Mouse (Mus musculus): ENCODE measurements around the gene Tmem108. TPM values are rescaled to one million over a fixed set of nuclear protein-coding genes. Genes with fewer than 3 reads are reported as not detected.

Gene Tmem108
- total RNA-seq, 2 experiments from 2014 or later = 2.9 TPM; not detected in 1

DNA sequence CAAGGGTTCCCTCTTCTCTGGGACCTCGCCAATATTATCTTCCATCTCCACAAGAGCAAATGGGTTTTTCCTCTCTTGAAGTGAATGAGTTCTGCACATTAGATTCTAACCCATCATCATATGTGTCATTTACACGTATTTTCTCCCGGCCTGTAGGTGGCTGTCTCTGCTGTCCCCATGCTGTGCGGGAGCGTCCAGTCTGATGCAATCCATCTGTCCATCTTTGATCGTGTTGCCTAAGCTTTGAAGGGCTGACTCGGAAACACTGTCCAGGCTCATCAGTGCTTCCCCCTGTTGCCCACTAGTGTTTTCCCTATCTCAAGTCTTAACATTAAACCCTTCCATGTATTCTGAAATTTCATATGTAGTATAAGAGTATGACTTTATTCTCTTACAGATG is 36.1 kb downstream of the Tmem108 start:
- ATAC-seq (replicated peaks; ENCODE audit: low FRiP score, poor library complexity, severe bottlenecking) = no peak

DNA sequence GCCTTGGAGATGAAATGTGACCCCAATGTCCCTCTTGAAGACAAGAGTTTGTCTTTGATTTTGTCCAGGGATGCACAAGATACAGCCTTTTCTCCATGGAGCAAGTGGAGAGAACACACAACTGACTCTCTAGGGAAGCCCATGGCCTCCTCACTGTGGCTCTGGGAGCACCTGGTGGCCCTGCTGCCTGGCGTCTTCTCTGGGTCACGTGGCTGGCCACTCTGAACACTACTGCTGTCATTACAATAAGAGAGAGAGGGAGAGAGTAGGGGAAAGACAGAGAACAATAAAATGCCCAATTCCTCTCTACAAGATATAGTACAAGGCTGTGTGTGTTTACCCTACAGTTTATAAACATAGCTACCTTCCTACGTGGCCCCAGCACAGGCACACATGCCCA is 40.2 kb downstream of the Tmem108 start:
- ATAC-seq (replicated peaks; ENCODE audit: low FRiP score, poor library complexity, severe bottlenecking) = no peak

DNA sequence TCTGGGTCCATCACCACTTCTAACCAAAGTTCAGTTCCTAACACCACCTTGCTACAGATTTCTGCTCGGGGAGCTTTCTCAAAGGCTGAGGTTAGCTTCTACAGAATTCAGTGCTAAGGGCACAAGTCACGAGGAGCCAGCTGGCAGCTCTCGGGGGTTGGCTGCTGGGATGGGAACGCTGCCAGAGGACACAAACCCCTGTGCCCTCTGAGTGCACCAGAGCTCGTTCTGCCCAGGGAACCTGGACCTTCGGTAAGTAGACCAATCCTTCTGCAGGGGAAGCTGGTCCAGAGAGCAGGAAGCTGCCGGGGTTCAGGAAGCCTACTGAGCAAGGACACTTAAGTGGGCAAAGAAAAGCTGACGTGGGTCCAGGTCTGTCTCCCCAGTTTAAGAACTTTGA is 40.6 kb downstream of the Tmem108 start:
- ATAC-seq (replicated peaks; ENCODE audit: low FRiP score, poor library complexity, severe bottlenecking) = no peak

DNA sequence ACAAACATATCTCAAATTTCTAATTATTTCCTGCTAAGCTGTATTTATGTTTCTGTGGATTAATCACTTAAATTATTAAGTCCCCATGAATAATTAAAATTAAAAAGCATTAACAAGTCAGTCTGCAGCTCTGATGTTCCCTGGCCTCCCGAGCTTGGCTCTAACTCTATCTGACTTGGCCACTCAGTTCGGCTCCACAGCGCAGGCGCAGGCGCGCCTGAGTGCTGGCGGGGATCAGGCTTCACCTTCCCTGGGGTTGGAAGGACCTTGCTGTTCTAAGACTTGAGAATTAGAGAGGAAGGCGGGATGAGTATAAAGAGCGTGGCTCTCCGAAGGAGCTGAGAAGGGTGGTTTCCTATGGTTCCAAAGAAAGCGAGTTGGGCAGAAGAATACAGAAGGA is 41.6 kb downstream of the Tmem108 start:
- no peak for ATAC-seq (replicated peaks; ENCODE audit: low FRiP score, poor library complexity, severe bottlenecking)

DNA sequence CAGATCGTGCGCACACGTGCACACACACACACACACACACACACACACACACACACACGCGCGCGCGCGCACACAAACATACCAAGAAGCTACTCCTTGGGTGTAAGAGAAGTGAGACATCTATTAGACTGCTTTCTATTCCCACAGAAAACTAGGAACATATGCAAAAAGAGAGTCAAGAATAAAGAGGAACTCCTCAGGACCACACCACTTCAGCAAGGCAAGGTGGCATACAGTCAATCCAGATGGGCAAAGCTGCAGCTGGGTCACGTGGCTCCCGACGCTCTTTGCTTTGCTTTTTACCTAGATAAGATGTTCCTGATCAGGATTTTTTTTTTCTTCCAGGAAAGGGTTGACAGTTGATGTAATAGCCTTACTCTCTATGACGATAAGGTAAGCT is 45.6 kb downstream of the Tmem108 start:
- ATAC-seq (replicated peaks; ENCODE audit: low FRiP score, poor library complexity, severe bottlenecking) = no peak

DNA sequence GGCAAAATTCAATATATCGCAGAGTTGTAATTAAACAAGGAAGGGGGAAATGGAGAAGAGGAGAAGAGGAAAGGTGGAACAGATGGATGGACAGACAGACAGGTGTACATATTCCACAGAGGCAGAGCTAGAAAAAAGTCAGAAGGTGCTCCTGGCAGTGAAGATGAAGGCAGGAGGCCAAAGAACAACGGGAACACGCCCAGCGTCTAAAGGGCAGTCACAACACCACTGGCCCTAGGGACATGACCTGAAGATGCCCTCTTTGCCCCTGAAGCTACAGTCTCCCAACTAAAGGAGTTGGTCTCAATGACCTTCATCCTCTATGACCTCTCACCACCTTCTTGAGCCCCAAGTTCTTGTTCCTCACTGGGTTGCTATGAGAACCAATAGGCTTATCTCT is 46.3 kb downstream of the Tmem108 start:
- no peak for ATAC-seq (replicated peaks; ENCODE audit: low FRiP score, poor library complexity, severe bottlenecking)

DNA sequence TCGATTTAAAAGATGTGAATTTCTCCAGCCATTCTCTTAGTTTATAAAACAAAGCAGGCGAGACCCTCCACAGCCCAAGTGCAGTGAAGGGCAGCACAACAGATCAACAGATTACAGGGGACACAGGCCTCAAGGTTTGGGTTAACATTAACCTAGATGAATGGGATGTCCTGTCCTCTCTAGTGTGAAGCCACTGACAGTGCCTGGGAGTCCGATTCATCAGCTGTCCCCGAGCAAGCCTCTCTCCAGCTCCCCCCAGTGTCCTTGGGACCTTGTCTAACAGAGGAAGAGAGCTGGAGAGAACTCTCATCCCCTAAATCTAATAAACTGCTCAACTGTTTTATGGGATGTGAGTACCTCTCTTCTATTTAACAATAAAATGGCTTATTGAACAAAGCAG is 48.4 kb downstream of the Tmem108 start:
- no peak for ATAC-seq (replicated peaks; ENCODE audit: low FRiP score, poor library complexity, severe bottlenecking)

DNA sequence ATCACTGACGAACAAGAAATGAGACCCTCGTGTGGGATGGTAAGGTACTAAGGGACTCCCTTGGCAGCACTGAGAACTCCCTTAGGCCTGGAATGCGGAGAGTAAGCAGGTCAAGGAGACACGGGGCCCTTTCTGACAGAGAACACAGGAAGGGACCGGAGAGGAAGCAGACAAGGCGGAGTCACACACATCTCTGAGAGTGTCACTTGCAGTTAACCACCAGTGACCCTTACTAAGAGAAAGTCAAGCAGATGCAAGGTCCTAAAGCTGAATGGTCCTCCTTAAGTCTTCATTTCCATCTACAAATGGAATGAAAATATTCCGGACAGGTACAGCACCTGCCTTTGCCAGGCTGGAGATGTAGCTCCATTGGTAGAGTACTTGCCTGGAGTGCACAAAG is 48.9 kb downstream of the Tmem108 start:
- no peak for ATAC-seq (replicated peaks; ENCODE audit: low FRiP score, poor library complexity, severe bottlenecking)

DNA sequence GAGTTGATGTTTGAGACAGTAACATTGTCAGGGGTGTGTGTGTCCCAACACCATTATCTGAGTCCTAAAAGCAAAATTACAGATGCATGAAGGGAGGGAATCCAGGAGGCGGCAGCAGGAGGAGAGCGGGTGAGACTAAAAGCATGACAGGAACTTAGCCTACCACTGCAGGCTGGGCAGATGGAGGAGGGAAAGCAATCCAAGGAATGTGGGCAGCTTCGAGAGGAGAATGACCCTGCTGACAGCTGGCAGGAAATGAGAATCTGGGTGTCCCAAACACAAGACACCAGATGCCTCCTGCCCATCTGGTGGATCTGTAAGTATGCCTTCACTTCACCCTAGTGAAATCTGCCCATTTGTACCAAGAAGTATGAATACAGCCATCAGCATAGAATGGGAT is 51.9 kb downstream of the Tmem108 start:
- no peak for ATAC-seq (replicated peaks; ENCODE audit: low FRiP score, poor library complexity, severe bottlenecking)

DNA sequence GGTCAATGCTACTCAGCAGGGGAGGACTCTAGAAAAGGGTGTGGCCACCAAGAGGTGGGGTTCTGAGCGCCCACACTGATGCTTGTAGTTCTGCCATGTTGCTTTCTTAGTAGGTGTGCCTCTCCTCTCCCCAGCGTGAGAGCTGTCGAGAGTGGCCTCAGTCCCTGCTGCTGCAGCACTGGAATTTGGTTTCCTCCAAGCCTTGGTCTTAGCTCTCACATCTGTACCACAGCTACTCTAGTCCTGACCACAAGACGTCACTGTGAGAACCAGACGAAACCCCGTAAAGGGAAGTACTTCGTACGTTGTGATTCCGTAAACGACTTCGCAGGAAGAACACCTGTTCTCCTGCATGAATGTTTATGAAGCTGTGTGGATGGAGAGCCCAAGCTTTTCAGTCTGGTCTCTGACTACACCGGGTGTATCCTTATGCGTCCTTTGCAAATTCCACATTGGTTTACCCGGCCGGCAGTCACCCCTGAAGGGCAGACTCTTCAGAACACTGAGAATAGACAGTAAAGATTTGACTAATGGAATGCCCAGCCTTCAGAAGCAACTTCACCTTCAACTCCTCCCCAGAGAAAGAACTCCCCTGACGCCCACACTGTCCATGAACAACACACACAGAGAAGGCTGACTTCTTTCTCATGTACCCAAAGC is 53.0 kb downstream of the Tmem108 start:
- no peak for ATAC-seq (replicated peaks; ENCODE audit: low FRiP score, poor library complexity, severe bottlenecking)

DNA sequence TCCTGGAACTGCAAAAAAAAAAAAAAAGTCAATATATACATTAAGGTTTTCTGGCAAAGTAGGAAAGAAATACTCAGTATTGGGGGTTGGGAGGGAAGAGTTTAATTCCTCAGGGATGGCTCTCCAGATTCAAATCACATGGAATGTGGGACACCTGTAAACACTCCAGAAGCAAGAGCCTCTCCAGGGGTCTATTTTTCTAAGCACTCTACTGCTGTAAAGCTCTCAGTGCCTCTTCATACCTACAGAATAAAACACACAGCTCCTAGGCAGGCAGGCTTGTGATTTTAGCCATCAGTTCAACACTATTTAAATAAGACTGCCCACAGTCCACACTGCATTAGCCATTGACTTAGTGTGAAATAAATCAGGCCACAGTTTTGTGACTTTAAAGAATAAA is 53.8 kb downstream of the Tmem108 start:
- no peak for ATAC-seq (replicated peaks; ENCODE audit: low FRiP score, poor library complexity, severe bottlenecking)

DNA sequence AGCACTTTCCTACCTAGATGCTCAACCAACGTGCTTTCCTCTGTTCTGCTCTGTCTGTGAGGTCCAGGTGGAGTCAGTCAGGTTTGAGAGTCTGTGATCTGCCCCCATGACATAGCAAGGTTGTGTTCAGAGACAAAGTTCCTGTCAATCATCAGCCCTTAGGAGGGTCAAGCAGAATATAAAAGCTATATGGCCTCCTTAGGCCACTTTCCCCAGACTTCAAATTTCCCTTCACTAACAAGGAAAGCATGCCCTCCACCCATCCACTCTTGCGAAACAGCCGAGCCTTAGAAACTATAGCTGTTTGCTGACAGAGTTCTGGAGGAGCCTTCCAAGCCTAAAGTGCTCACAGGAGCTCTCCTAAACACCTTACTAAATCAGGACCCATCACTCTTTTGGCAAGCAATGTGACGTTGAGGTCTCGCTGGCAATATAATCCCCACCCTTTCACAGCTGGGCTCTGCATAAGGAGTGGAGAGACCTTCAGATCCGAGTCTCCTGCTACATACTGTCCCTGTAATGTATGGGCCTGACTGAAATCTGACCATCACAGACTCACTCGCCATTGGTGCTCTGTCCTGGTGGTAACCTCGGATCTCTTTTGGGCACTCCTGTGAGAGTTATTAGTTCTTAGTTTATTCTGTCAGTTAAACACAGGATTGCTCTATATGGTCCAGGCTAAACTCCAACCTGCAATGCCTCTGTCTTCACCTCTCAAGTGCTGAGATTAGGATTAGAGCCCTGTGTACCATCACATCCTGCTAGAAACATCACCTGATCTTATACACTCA is 54.4 kb downstream of the Tmem108 start:
- ATAC-seq (replicated peaks; ENCODE audit: low FRiP score, poor library complexity, severe bottlenecking) = no peak

DNA sequence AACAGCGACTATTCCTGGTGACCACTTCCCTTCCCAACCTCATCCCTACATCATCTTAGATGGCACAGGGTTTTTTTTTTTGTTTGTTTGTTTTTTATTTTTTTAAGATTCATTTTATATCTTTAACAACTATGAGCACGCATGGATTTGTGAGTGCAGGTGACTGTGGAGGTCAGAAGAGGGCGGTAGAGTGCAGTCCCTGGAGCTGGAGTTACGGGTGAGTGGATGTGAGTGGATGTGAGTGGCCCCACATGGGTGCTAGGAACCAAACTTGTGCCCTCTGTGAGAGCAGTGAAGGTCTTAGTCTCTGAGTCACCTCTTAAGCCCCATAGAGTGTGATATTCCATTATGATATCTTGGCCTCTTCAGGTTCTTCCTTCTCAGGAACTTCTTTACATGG is 55.9 kb downstream of the Tmem108 start:
- ATAC-seq (replicated peaks; ENCODE audit: low FRiP score, poor library complexity, severe bottlenecking) = no peak

DNA sequence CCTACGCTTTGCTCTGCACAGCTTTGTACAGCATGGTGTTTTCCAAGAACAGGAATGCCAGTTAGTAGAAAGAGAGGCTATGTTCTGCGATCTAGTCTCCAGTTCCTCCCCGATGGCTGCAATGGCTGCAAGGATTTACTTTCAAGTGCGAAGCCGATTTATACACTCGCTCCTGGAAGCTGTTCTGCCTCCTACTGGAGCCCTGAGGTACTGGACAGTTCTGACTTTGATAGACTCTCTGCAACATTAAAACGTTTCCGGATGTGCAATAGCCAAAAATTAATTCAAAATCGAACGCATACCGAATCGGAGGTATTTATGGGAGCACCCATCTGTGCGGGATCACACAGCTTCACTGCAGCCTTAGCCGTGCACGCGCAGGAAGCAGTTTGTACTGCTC is 58.6 kb downstream of the Tmem108 start:
- no peak for ATAC-seq (replicated peaks; ENCODE audit: low FRiP score, poor library complexity, severe bottlenecking)

DNA sequence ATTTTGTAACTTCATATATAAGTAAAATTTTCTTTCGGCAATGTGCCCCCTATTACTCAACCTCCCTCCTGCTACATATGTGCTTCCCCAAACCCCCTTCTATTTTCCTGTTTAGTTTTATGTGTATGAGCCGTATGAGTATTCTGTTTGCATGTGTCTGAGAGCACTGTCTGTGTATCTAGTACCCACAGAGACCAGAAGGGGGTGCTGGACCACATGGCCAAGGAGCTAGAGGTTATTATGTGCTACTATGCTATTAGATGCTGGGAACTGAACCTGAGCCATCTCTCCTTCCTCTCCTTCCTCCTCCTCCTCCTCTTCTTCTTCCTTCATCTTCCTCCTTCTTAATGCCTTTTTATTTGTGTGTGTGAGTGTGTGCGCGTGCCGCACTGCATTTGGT is 59.2 kb downstream of the Tmem108 start:
- no peak for ATAC-seq (replicated peaks; ENCODE audit: low FRiP score, poor library complexity, severe bottlenecking)

DNA sequence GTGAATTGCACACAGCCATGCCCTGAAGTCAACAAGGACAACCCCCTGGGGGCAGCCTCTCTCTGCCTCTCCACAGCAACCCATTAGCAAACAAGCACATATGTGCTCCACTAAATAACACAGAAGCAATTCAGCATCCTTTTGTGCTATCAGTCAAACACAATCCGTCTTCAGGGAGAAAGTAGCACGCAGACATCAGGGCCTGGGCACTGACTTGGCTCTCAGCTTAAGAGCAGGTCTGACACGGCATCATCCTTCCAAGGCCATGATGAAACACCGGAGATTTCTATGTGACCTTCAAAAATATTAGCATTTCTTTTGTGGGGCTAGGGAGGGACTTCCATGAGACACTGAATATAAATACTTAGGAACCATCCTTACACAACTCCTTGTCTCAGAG is 60.2 kb downstream of the Tmem108 start:
- no peak for ATAC-seq (replicated peaks; ENCODE audit: low FRiP score, poor library complexity, severe bottlenecking)

DNA sequence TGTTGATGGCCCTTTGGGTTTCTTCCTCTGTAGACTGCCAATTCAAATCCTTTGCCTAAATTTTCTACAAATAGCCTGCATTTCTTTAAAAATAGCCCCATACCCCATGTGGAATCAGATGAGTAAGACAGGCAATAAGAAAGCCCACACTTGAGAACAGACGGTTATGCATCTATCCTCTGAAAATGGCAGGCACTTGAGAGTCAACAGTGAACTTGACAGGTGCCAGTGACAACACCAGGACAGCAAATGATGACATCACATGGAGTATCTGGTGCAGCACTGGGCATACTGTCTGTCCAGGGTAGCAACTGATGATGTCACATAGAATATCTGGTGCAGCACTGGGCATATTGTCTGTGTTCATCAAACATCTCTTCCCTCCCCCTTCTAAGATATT is 61.4 kb downstream of the Tmem108 start:
- no peak for ATAC-seq (replicated peaks; ENCODE audit: low FRiP score, poor library complexity, severe bottlenecking)

DNA sequence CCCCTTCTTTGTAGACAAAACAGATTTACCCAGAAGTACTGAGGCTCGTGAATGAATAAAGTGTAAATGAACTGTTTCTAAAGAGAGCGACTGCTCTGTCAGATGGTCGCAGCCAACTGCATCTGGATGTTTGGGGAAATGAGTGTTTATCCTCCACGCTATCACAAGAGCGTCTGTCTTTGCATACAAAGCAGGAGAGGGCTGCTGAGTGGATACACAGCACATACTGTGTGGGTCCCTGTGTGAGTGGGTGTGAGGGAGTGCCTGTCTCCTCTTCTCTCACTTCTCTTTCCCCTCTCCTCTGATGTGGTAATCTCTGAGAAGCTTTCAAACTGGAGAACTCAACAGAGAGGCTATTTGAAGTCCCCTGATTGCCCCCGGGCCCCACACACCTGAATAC is 64.7 kb downstream of the Tmem108 start:
- no peak for ATAC-seq (replicated peaks; ENCODE audit: low FRiP score, poor library complexity, severe bottlenecking)

DNA sequence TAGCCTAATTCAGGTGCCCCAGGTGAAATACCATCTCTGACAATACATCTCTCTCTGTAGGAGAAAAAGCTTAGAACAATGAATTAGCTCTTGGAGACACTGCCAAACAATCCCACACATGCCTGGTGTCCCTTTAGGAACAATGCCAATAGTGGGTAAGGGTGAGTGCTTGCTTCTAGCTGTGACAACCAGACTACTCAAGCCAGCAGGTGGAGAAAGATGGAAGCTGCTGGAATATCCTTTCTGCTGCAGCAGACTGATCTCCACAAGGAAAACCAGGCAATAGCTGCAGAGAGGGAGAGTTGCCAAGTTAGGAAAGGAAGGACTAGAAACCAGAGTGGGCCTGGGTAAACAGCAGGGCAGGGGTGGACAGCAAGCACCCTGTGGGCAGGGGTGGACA is 67.8 kb downstream of the Tmem108 start:
- no peak for ATAC-seq (replicated peaks; ENCODE audit: low FRiP score, poor library complexity, severe bottlenecking)

DNA sequence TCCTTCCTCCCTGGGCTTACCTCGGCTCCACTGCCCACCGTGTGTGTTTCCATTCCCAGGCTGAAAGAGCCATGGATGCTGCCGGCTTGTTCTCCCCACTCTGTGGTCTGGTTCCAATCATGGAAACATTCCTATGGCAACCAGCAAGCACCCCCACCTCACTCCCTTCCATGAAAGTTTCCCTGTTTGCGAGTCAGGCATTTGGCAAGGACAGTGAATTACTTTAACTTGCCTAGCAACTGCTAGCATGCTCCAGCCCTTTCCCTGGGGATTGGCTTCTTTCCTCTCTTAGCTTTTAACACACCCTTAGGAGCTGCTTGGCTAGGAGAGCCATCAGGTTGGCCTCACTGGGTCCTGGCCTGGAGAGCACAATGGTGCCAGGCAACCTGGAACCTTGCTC is 68.9 kb downstream of the Tmem108 start:
- no peak for ATAC-seq (replicated peaks; ENCODE audit: low FRiP score, poor library complexity, severe bottlenecking)

DNA sequence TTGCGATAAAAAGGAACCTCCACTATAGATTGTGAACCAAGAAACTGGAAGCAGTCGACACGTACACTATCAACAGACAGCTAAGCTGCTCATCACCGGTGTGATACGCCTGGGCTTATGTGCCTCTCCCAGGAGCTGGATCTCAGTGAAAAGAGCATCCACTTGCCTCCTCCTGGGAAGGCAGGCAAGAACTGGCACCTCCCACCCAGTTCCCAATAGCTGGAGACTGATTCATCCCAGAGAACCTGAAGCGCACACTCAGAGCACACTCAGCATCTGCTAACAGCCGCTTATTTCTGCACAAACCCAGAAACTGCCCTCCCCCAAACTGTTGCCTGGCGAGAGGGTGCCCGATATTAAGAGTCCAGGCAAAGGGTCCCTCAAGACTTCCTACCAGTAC is 69.8 kb downstream of the Tmem108 start:
- ATAC-seq (replicated peaks; ENCODE audit: low FRiP score, poor library complexity, severe bottlenecking) = no peak

DNA sequence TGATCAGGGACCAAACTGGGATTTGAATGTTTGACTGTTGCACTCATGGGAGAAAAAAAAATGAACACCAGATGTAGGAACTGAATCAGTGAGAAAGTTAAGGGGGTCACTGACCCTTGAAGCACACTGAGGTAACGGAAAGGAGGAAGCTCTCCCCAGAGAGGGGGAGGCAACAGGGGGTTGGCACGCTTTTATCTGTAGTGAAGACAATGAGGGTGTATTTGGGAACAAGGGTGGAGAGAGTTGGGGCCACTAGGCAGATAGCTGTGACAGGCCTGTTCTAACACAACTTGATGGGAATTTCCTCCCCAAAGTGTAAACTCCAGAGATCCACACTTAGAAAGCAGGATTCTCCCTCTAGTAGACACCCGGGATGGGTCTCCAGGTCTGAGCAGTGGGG is 71.2 kb downstream of the Tmem108 start:
- ATAC-seq (replicated peaks; ENCODE audit: low FRiP score, poor library complexity, severe bottlenecking) = no peak
